Mouse (Mus musculus) heart, adult 2 months (tissue): Measurements from ENCODE around the gene Scgb2b21. TPM values are rescaled to one million over a fixed set of nuclear protein-coding genes. Genes with fewer than 3 reads are reported as not detected.
"Not testable (repeated sequence)": the region's sequence is repeated elsewhere in the genome, so short reads cannot be mapped to it uniquely, and the experiment has no call there.

Experiments used
- DNase-seq, 2 experiments: peaks; one replicate each; pipeline ENCODE4 v3.0.0; 2021
- H3K27ac ChIP-seq: fragments of 200-600 bp; 2 replicates; pipeline ENCODE4 v1.8.1; 2022
- H3K27me3 ChIP-seq: fragments of 200-500 bp; 2 replicates; pipeline ENCODE4 v1.6.1; 2012; ENCODE audit warnings: mild to moderate bottlenecking, low read length, inconsistent platforms, mixed read lengths; ENCODE audit not compliant: control insufficient read depth, insufficient read depth
- H3K36me3 ChIP-seq: fragments of 200-500 bp; 2 replicates; pipeline ENCODE4 v1.6.1; 2012; ENCODE audit warnings: low read length, inconsistent platforms; ENCODE audit not compliant: control insufficient read depth, insufficient read depth
- H3K4me1 ChIP-seq: fragments of 200-500 bp; 2 replicates; pipeline ENCODE4 v1.6.1; 2011; ENCODE audit warnings: low read length; ENCODE audit not compliant: control insufficient read depth, insufficient read depth
- H3K4me3 ChIP-seq: fragments of 200-600 bp; 2 replicates; pipeline ENCODE4 v1.8.1; 2022
- H3K79me2 ChIP-seq: fragments of 200-500 bp; replicated peaks from 2 replicates; pipeline ENCODE4 v1.6.1; 2012; ENCODE audit warnings: mild to moderate bottlenecking, inconsistent platforms, low read length, moderate library complexity, mixed read lengths; ENCODE audit not compliant: control insufficient read depth, insufficient read depth
- H3K9ac ChIP-seq: fragments of 200-500 bp; 2 replicates; pipeline ENCODE4 v1.6.1; 2012; ENCODE audit warnings: low read depth, mild to moderate bottlenecking, control low read depth, inconsistent platforms, low read length, mixed read lengths
- CTCF ChIP-seq: fragments of 200-600 bp; IDR thresholded peaks from 2 replicates; pipeline ENCODE4 v1.8.1; 2022; ENCODE audit warnings: antibody characterized with exemption, mild to moderate bottlenecking, moderate library complexity
- EP300 ChIP-seq: fragments of 200-500 bp; IDR thresholded peaks from 2 replicates; pipeline ENCODE4 v1.6.1; 2011; ENCODE audit warnings: low read depth, low read length, control low read depth; ENCODE audit not compliant: insufficient read depth
- POLR2A ChIP-seq: fragments of 200-500 bp; IDR thresholded peaks from 2 replicates; pipeline ENCODE4 v1.6.1; 2011; ENCODE audit warnings: mild to moderate bottlenecking, low read depth, low read length, control low read depth; ENCODE audit not compliant: insufficient read depth
- WGBS: fragments of 180-500 bp; shearing (Covaris S2); methylation state at CpG from one replicate; pipeline ENCODE4 v1.1.7; 2018; 5-methylcytosine and 5-hydroxymethylcytosine counted together
- intact Hi-C: fragments of 180-260 bp; cut with DNase I; formaldehyde crosslinking; loops from one replicate; pipeline ENCODE4 v1.15.1; 2025
- long read RNA-seq: library from polyadenylated mRNA; stranded (forward); transcript quantifications from one replicate; pipeline ENCODE4 v2.0.0, GENCODE M21; 2021
- polyA plus RNA-seq: library from polyadenylated mRNA; depleted of rRNA; stranded (reverse); fragments of >200 nt; gene quantifications from 2 replicates; pipeline ENCODE4 v1.2.3, GENCODE M21; 2012; rRNA removed
- total RNA-seq, 2 experiments: library from RNA; stranded (reverse); gene quantifications; 2 replicates each; pipeline ENCODE4 v1.2.3; 2021

Scgb2b21 gene
- total RNA-seq (not detected), polyA plus RNA-seq (not detected in 2 replicates)
- long read RNA-seq: 0 reads

DNA sequence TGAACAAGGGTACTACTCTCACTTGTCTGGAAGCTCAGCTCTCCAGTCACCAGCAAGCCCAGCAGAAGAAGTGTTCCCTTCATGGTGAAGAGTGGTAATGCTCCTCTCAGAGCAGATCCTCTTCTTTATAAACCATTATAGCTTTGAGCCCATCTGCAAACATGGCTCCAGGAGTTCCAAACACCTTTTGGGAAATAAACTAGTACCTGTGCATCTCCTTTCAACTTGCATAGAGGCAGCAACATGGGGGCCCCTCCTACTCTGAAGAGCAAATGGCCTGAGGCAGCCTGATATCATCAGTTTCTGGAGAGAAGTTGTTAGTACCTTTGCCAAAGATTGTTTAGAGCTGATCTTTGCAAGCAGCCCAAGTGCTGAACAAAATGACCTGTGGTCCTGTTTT, at the start of gene Scgb2b21:
TSS of gene Scgb2b21 (minus strand) at position 101 of the 400 bp plus-strand sequence.
- Histone ChIP-seq H3K9ac (no peak within 1 kb of the TSS), H3K36me3 (no peaks in the 10 kb centered on the region), H3K27ac (no peak within 1 kb of the TSS), H3K4me1 (no peaks in the 10 kb centered on the region), H3K79me2 (no peaks in the 10 kb centered on the region), H3K27me3 (no peaks in the 10 kb centered on the region), H3K4me3 (no peak within 1 kb of the TSS)
- TF ChIP-seq POLR2A (no peak), EP300 (no peak), CTCF (no peak)
- DNase-seq: no peak
- intact Hi-C loops: no loop called here

DNA sequence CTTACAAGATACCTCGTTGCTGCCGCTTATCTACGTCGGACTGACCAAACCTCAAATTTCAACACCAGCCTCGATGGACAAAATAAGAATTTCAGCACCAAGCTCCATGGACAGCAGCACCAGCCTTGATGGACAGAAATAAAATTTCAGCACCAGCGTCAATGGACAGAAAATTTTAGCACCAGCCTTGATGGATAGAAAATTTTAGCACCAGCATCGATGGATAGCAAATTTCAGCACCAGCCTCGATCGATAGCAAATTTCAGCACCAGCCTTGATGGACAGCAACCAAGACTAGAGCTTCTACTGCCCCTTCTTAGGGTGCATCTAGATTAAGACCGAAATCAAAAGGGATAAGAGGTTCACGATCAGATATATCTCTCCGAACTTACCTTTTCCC, 23.2 kb upstream of the Scgb2b21 start:
- DNase-seq, H3K27me3 ChIP-seq, H3K36me3 ChIP-seq, H3K9ac ChIP-seq, H3K4me1 ChIP-seq, H3K79me2 ChIP-seq, H3K4me3 ChIP-seq, intact Hi-C loops, H3K27ac ChIP-seq: not testable (repeated sequence)
- 86% methylated on average over 12 of the region's 12 CpGs for WGBS

Other genes starting within 250 kb of the Scgb2b21 start
- not detected for gene Scgb2b19, start 240.1 kb downstream of the Scgb2b21 start, total RNA-seq
- gene Scgb2b19, start 240.1 kb downstream of the Scgb2b21 start, polyA plus RNA-seq: not detected in 2 replicates
- not detected for gene Scgb1b19, start 233.2 kb downstream of the Scgb2b21 start, total RNA-seq
- gene Scgb1b19, start 233.2 kb downstream of the Scgb2b21 start, polyA plus RNA-seq: not detected in 2 replicates
- gene Scgb2b20, start 154.1 kb downstream of the Scgb2b21 start, total RNA-seq: not detected
- gene Scgb2b20, start 154.1 kb downstream of the Scgb2b21 start, polyA plus RNA-seq: not detected in 2 replicates
- gene Scgb1b20, start 147.2 kb downstream of the Scgb2b21 start, total RNA-seq: not detected
- gene Scgb1b20, start 147.2 kb downstream of the Scgb2b21 start, polyA plus RNA-seq: not detected in 2 replicates
- gene Scgb2b24, start 218.9 kb upstream of the Scgb2b21 start, total RNA-seq: not detected
- not detected in 2 replicates for gene Scgb2b24, start 218.9 kb upstream of the Scgb2b21 start, polyA plus RNA-seq
- gene Scgb1b24, start 223.3 kb upstream of the Scgb2b21 start, total RNA-seq: not detected
- not detected in 2 replicates for gene Scgb1b24, start 223.3 kb upstream of the Scgb2b21 start, polyA plus RNA-seq